Mouse (Mus musculus) heart, embryonic 16.5 days (tissue): ENCODE results near the gene Nt5dc1. TPM values are rescaled to one million over a fixed set of nuclear protein-coding genes. Genes with fewer than 3 reads are reported as not detected.

Experiments used
- ATAC-seq: fragments of 200-750 bp; cut with Nextera tagmentation; replicated peaks from 2 replicates; pipeline ENCODE4 v1.8.0; 2017; ENCODE audit warnings: moderate number of reproducible peaks; ENCODE audit not compliant: insufficient read depth, low FRiP score; ENCODE audit errors: extremely low read depth
- H3K27ac ChIP-seq: fragments of 300-500 bp; sonication (generic); 2 replicates; pipeline ENCODE4 v1.5.1; 2014; ENCODE audit warnings: mild to moderate bottlenecking, low read length, control low read depth, moderate library complexity
- H3K27me3 ChIP-seq: fragments of 300-500 bp; sonication (generic); 2 replicates; pipeline ENCODE4 v1.6.1; 2014; ENCODE audit warnings: low read length, mixed read lengths; ENCODE audit not compliant: control insufficient read depth, insufficient read depth
- H3K36me3 ChIP-seq: fragments of 300-500 bp; sonication (generic); 2 replicates; pipeline ENCODE4 v1.6.1; 2014; ENCODE audit not compliant: control insufficient read depth, insufficient read depth
- H3K4me1 ChIP-seq: fragments of 300-500 bp; sonication (generic); 2 replicates; pipeline ENCODE4 v1.6.1; 2014; ENCODE audit warnings: low read length, mixed read lengths; ENCODE audit not compliant: control insufficient read depth, insufficient read depth
- H3K4me2 ChIP-seq: fragments of 300-500 bp; sonication (generic); 2 replicates; pipeline ENCODE4 v1.6.1; 2014; ENCODE audit warnings: low read depth, mild to moderate bottlenecking, control low read depth, low read length
- H3K4me3 ChIP-seq: fragments of 300-500 bp; sonication (generic); 2 replicates; pipeline ENCODE4 v1.5.1; 2014; ENCODE audit warnings: mild to moderate bottlenecking, control low read depth, low read length
- H3K9ac ChIP-seq: fragments of 300-500 bp; sonication (generic); 2 replicates; pipeline ENCODE4 v1.6.1; 2014; ENCODE audit warnings: low read length, control low read depth
- H3K9me3 ChIP-seq: fragments of 300-500 bp; sonication (generic); replicated peaks from 2 replicates; pipeline ENCODE4 v1.6.1; 2016; ENCODE audit warnings: low read length; ENCODE audit not compliant: control insufficient read depth
- WGBS: fragments of 180-500 bp; shearing (Covaris S2); extraction: QIAGEN DNeasy Blood & Tissue Kit; methylation state at CpG from one replicate; pipeline ENCODE4 v1.1.7; 2014; 5-methylcytosine and 5-hydroxymethylcytosine counted together
- polyA plus RNA-seq: library from polyadenylated mRNA; unstranded; fragments of >200 nt; fragmentation: Nextera tagmentation; extraction: Ambion mirVana; gene quantifications from 2 replicates; pipeline ENCODE4 v1.2.1, GENCODE M21; 2015

Gene Nt5dc1
- polyA plus RNA-seq, 1 experiment from 2014 or later: 8.0 TPM

DNA sequence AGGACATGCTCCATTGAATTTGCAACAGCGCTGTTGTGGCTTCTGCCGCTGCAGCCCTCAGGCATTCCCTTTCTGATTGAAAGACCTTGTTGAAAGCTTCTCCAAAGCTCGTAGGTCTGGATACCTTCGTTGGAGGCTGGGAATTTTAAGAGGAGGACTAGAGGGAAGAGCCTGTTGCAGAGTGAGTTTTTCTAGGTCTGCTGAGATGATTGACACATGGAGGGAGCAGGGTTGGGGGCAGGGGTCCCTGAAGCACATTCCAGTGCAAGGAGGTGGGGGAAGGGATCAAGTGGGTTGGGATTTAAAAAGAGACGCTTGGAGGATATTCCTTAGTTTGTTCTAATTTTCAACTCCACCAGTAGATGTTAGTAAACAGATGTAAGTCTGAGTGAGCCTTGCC lies 118.0 kb downstream of the Nt5dc1 start:
- Histone ChIP-seq H3K9ac (peak overlapping the region; percentile 18), H3K4me2 (peak overlapping the region; percentile 88), H3K4me3 (peak overlapping the region; percentile 44), H3K4me1 (peaks cover 32% of the 10 kb centered on the region), H3K9me3 (no peaks in the 10 kb centered on the region), H3K27me3 (no peaks in the 10 kb centered on the region), H3K27ac (peak overlapping the region; percentile 26), H3K36me3 (no peaks in the 10 kb centered on the region)
- 27% methylated on average over 5 of the region's 5 CpGs for WGBS
- ATAC-seq: no peak

GRCm38 (mm10) chr10:34297980-34298753 lies 120.2 kb downstream of the Nt5dc1 start:
- Histone ChIP-seq H3K9me3 (no peaks in the 10 kb centered on the region), H3K27me3 (no peaks in the 10 kb centered on the region), H3K4me2 (peak overlapping the region; percentile 88), H3K4me1 (peaks cover 32% of the 10 kb centered on the region), H3K9ac (peak overlapping the region; percentile 79), H3K36me3 (no peaks in the 10 kb centered on the region), H3K27ac (peak overlapping the region; percentile 70), H3K4me3 (peak overlapping the region; percentile 80)
- ATAC-seq: no peak
- 48% methylated on average over 25 of the region's 25 CpGs for WGBS

DNA sequence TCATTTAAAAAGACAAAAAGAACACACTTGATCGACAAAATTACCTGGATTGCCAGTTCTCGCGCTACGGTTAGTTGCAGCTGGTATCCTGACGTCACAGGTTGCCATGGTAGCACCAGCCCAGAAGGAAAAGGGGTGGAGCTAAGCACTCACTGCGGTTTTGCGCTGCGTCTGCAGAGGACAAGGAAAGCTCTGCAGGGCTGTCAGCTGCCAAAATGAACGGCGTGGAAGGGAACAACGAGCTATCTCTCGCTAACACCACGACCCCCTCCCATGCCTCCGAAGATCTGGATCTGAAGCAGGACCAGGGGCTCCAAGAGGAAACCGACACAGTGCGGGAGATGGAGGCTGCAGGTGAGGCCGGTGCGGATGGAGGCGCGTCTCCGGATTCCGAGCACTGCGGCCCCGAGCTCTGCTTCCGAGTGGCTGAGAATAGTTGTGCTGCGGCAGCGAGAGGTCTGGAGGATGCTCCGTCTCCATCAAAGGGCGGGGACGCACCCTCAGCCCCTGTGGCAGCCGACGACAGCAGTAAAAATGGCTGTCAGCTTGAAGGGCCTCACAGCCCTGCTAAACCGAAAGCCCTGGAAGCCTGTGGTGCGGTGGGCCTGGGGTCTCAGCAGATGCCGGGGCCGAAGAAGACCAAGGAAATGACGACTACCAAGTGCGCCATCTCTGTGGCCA lies 120.9 kb downstream of the Nt5dc1 start, which contains the start of gene Tspyl4:
Gene Tspyl4, plus strand, starts transcription at position 144 of the 681 bp plus-strand sequence.
- WGBS: under 1% methylated on average over 38 of the region's 38 CpGs
- peak within 1 kb of the TSS; percentile 70 for H3K27ac ChIP-seq
- no peaks in the 10 kb centered on the region for H3K9me3 ChIP-seq
- H3K4me2 ChIP-seq: peak within 1 kb of the TSS; percentile 88
- H3K4me3 ChIP-seq: peak within 1 kb of the TSS; percentile 80
- no peaks in the 10 kb centered on the region for H3K27me3 ChIP-seq
- no peaks in the 10 kb centered on the region for H3K36me3 ChIP-seq
- H3K4me1 ChIP-seq: peaks cover 29% of the 10 kb centered on the region
- peak; percentile 94 for ATAC-seq
- peak within 1 kb of the TSS; percentile 79 for H3K9ac ChIP-seq

DNA sequence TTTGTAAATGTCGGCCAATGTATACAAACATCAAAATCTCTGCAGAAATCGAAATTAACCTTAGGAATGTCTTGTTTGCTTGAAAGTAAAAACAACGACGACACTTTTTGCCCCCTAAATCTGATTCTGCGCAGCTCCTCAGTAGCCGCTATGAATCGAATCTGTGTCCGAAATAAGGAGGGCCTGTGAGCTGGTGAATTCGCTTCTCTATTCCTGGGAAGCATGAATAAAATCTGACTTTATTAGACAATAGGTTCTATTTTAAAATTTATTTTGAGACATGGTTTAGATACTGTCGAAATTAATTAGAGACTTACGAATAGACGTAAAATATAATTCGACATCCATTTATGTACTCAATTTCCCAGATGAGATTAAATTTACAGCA lies 121.4 kb downstream of the Nt5dc1 start:
- Histone ChIP-seq H3K4me1 (peaks cover 29% of the 10 kb centered on the region), H3K27me3 (no peaks in the 10 kb centered on the region), H3K9me3 (no peaks in the 10 kb centered on the region), H3K9ac (peak overlapping the region; percentile 79), H3K4me2 (peak overlapping the region; percentile 88), H3K36me3 (no peaks in the 10 kb centered on the region), H3K4me3 (peak overlapping the region; percentile 80), H3K27ac (no peak overlapping the region; the same call in 1 of the 2 replicates)
- WGBS: 4% methylated on average over 13 of the region's 13 CpGs
- ATAC-seq: no peak

- WGBS: 3% methylated on average over 47 of the region's 47 CpGs
- Histone ChIP-seq H3K9ac (peak overlapping the region; percentile 99), H3K27me3 (no peaks in the 10 kb centered on the region), H3K4me3 (peak overlapping the region; percentile 99), H3K4me2 (peak overlapping the region; percentile 80), H3K36me3 (peaks cover 5% of the 10 kb centered on the region; the same call in 1 of the 2 replicates), H3K4me1 (peaks cover 16% of the 10 kb centered on the region), H3K9me3 (no peaks in the 10 kb centered on the region), H3K27ac (peak overlapping the region; percentile 86)
- ATAC-seq: peak; percentile 38
These were observed 135.7 kb downstream of the Nt5dc1 start for GRCm38 (mm10) chr10:34282420-34283238.

- WGBS: under 1% methylated on average over 38 of the region's 38 CpGs
- Histone ChIP-seq H3K27ac (peak within 1 kb of the TSS; percentile 90), H3K36me3 (0 out of 2 replicates have a peak, but pooled peaks cover 2% of the 10 kb centered on the region), H3K4me3 (peak within 1 kb of the TSS; percentile 99), H3K4me1 (peaks cover 16% of the 10 kb centered on the region), H3K27me3 (no peaks in the 10 kb centered on the region), H3K9ac (peak within 1 kb of the TSS; percentile 99), H3K4me2 (peak within 1 kb of the TSS; percentile 83), H3K9me3 (no peaks in the 10 kb centered on the region)
- peak; percentile 96 for ATAC-seq
These were observed 136.4 kb downstream of the Nt5dc1 start, which contains the start of gene Tspyl1 for GRCm38 (mm10) chr10:34281962-34282388. Gene Tspyl1, plus strand, starts transcription at chr10:34282190.

DNA sequence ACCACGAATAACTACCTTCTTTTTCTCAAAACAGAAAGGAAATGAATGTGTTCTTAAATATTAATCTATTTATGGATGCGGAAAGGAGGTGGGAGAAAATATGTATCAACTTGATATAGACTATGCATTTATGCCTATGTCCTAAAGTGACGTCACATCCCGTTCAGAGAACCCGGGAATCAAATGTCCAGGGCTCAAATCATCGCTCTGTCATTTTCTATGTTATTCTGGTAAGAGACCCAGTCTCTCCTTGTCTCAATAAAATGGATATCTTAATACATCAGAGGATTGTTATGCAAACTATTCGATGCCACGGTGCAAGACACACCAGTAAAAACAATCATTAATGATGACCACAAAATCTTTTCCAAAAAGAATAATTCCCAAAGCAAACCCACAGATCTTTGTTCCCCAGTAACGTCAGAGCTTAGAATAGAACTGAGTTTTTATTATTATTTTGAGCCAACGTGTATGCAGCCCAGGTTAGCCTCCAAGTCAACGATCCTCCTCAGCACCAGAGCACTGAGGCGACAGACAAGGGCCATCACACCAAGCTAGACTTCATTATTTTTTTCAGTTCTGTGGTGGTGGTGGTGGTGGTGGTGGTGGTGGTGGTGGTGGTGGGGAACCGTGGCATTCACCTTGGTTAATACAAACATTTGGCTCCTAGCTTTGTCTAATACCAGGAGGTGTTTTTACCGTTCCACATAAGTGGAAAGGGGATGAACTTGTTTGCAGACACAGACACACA lies 137.0 kb downstream of the Nt5dc1 start:
- Histone ChIP-seq H3K27ac (peak overlapping the region; percentile 90), H3K9me3 (no peaks in the 10 kb centered on the region), H3K9ac (peak overlapping the region; percentile 79), H3K4me3 (peak overlapping the region; percentile 99), H3K4me2 (peak overlapping the region; percentile 83), H3K36me3 (0 out of 2 replicates have a peak, but pooled peaks cover 2% of the 10 kb centered on the region), H3K4me1 (peaks cover 16% of the 10 kb centered on the region), H3K27me3 (no peaks in the 10 kb centered on the region)
- 12% methylated on average over 14 of the region's 14 CpGs for WGBS
- ATAC-seq: peak; percentile 17; the same call in 1 of the 2 replicates

DNA sequence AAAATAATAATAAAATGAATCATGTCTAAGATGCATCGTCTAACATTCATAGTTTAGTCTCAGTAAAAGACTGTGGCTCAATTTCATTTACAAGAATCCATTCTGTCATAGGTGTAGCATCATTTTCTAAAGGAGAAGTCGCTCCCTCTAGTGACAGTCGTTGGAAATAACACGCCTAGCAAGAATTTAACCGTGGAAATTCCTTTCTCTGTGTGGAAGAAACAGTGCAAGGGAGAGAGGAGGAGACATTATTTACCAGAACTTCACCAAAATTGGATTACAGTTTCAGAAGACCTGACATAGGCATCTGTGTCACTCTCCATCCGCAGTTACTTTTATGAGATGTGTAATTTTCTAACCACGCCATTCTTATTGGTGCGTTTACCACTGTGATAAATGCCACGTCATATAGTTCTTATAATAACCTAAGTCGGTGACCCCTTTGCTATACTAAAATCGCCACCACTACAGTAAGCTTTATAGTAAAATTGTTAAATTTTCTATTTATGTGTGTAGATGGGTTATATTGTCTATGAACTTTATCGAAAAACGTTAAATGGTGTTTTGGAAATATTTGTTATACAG lies 137.7 kb downstream of the Nt5dc1 start:
- Histone ChIP-seq H3K4me2 (peak overlapping the region; percentile 67), H3K27me3 (no peaks in the 10 kb centered on the region), H3K9ac (0 out of 2 replicates have a peak overlapping the region, but pooled peaks have one; percentile 37), H3K9me3 (no peaks in the 10 kb centered on the region), H3K36me3 (0 out of 2 replicates have a peak, but pooled peaks cover under 1% of the 10 kb centered on the region), H3K4me3 (peak overlapping the region; percentile 45), H3K27ac (no peak overlapping the region), H3K4me1 (peaks cover 16% of the 10 kb centered on the region)
- 22% methylated on average over 13 of the region's 13 CpGs for WGBS
- no peak for ATAC-seq
